Mouse (Mus musculus): ENCODE results near the gene Olfr1411. TPM values are rescaled to one million over a fixed set of nuclear protein-coding genes. Genes with fewer than 3 reads are reported as not detected.

Gene Olfr1411
- total RNA-seq (2021), result not detected
- long read RNA-seq, experiment 1, result 0 reads
- long read RNA-seq, experiment 2, result 0 reads

GRCm38 (mm10) chr1:92594111-92594510 lies at the start of gene Olfr1411:
TSS of gene Olfr1411 (plus strand) at chr1:92594411.
- DNase-seq (ENCODE audit: low spot score in 2 of 2), result no peak

GRCm38 (mm10) chr1:92545929-92546328 lies 48.3 kb upstream of the Olfr1411 start:
- DNase-seq (ENCODE audit: low spot score in 2 of 2), result no peak

GRCm38 (mm10) chr1:92571022-92571421 lies 23.2 kb upstream of the Olfr1411 start, which contains the start of gene Olfr1413:
TSS of gene Olfr1413 (plus strand) at chr1:92571322.
- DNase-seq (ENCODE audit: low spot score in 2 of 2), result no peak

- DNase-seq (ENCODE audit: low spot score in 2 of 2), result no peak
These were observed 8.7 kb upstream of the Olfr1411 start, which contains the start of gene Olfr1412 for GRCm38 (mm10) chr1:92585479-92585878. TSS of gene Olfr1412 (plus strand) at chr1:92585779.

GRCm38 (mm10) chr1:92596019-92596418 lies 1.8 kb downstream of the Olfr1411 start:
- DNase-seq (ENCODE audit: low spot score in 2 of 2), result no peak

- no peak for DNase-seq (ENCODE audit: low spot score in 2 of 2)
These were observed 11.3 kb downstream of the Olfr1411 start, which contains the start of gene Olfr1410 for GRCm38 (mm10) chr1:92605482-92605881. TSS of gene Olfr1410 (plus strand) at chr1:92605782.

- no peak for DNase-seq (ENCODE audit: low spot score in 2 of 2)
These were observed 13.5 kb downstream of the Olfr1411 start for GRCm38 (mm10) chr1:92607711-92608110.

- peak; percentile 54 to 61 for DNase-seq (ENCODE audit: low spot score in 2 of 2)
These were observed 16.8 kb downstream of the Olfr1411 start for GRCm38 (mm10) chr1:92611008-92611407.

- no peak for DNase-seq (ENCODE audit: low spot score in 2 of 2)
These were observed 19.0 kb downstream of the Olfr1411 start for GRCm38 (mm10) chr1:92613175-92613574.

GRCm38 (mm10) chr1:92614516-92614915 lies 20.3 kb downstream of the Olfr1411 start:
- no peak for DNase-seq (ENCODE audit: low spot score in 2 of 2)

GRCm38 (mm10) chr1:92616046-92616445 lies 21.8 kb downstream of the Olfr1411 start:
- DNase-seq (ENCODE audit: low spot score in 2 of 2), result no peak

GRCm38 (mm10) chr1:92617488-92617887 lies 23.3 kb downstream of the Olfr1411 start, which contains the start of gene Olfr12:
TSS of gene Olfr12 (plus strand) at chr1:92617788.
- DNase-seq (ENCODE audit: low spot score in 2 of 2), result no peak

GRCm38 (mm10) chr1:92618360-92618759 lies 24.1 kb downstream of the Olfr1411 start:
- peak; percentile 46 to 69 for DNase-seq (ENCODE audit: low spot score in 2 of 2)

GRCm38 (mm10) chr1:92628227-92628626 lies 34.0 kb downstream of the Olfr1411 start:
- peak in 1 of 2 experiments; percentile 5 for DNase-seq (ENCODE audit: low spot score in 2 of 2)

- DNase-seq (ENCODE audit: low spot score in 2 of 2), result peak in 1 of 2 experiments; percentile 7
These were observed 38.0 kb downstream of the Olfr1411 start for GRCm38 (mm10) chr1:92632196-92632595.

GRCm38 (mm10) chr1:92632948-92633347 lies 38.7 kb downstream of the Olfr1411 start:
- peak in 1 of 2 experiments; percentile 8 for DNase-seq (ENCODE audit: low spot score in 2 of 2)

GRCm38 (mm10) chr1:92633726-92634125 lies 39.5 kb downstream of the Olfr1411 start:
- DNase-seq (ENCODE audit: low spot score in 2 of 2), result peak in 1 of 2 experiments; percentile 18

- peak in 1 of 2 experiments; percentile 7 for DNase-seq (ENCODE audit: low spot score in 2 of 2)
These were observed 40.4 kb downstream of the Olfr1411 start for GRCm38 (mm10) chr1:92634569-92634968.

- peak in 1 of 2 experiments; percentile 12 for DNase-seq (ENCODE audit: low spot score in 2 of 2)
These were observed 40.9 kb downstream of the Olfr1411 start for GRCm38 (mm10) chr1:92634976-92635599.

GRCm38 (mm10) chr1:92636015-92636414 lies 41.8 kb downstream of the Olfr1411 start:
- peak in 1 of 2 experiments; percentile 15 for DNase-seq (ENCODE audit: low spot score in 2 of 2)

- peak in 1 of 2 experiments; percentile 13 for DNase-seq (ENCODE audit: low spot score in 2 of 2)
These were observed 42.5 kb downstream of the Olfr1411 start for GRCm38 (mm10) chr1:92636676-92637075.

- peak in 1 of 2 experiments; percentile 13 for DNase-seq (ENCODE audit: low spot score in 2 of 2)
These were observed 43.4 kb downstream of the Olfr1411 start for GRCm38 (mm10) chr1:92637501-92638172.
